Mouse (Mus musculus): Measurements from ENCODE around the gene Nr5a2. TPM values are rescaled to one million over a fixed set of nuclear protein-coding genes. Genes with fewer than 3 reads are reported as not detected.

The Nr5a2 gene
- polyA plus RNA-seq, 1 experiment from 2014 or later = 0.23 TPM

GRCm38 (mm10) chr1:136926026-136926425, 34.2 kb downstream of the Nr5a2 start:
- H3K4me2 ChIP-seq (ENCODE audit: low read length) = no peak overlapping the region
- H3K9me3 ChIP-seq (ENCODE audit: control insufficient read depth, low read length) = no peaks in the 10 kb centered on the region
- no peaks in the 10 kb centered on the region for H3K4me1 ChIP-seq (replicated peaks; ENCODE audit: control insufficient read depth, insufficient read depth, low read length)
- no peak for ATAC-seq
- H3K36me3 ChIP-seq (ENCODE audit: control insufficient read depth, insufficient read depth) = no peaks in the 10 kb centered on the region
- H3K9ac ChIP-seq (replicated peaks; ENCODE audit: low read depth, low read length) = no peak overlapping the region
- H3K4me3 ChIP-seq (replicated peaks; ENCODE audit: low read length) = no peak overlapping the region
- H3K27me3 ChIP-seq (replicated peaks; ENCODE audit: control insufficient read depth, insufficient read depth, low read length) = no peaks in the 10 kb centered on the region
- H3K27ac ChIP-seq (ENCODE audit: low read length) = no peak overlapping the region
- WGBS = 13% methylated on average over 3 of the region's 3 CpGs

GRCm38 (mm10) chr1:136920089-136920488, 40.2 kb downstream of the Nr5a2 start:
- Histone ChIP-seq H3K27me3 (replicated peaks; ENCODE audit: control insufficient read depth, insufficient read depth, low read length) (0 out of 2 replicates have a peak, but pooled peaks cover 2% of the 10 kb centered on the region), H3K27ac (ENCODE audit: low read length) (no peak overlapping the region), H3K9me3 (ENCODE audit: control insufficient read depth, low read length) (no peaks in the 10 kb centered on the region), H3K4me1 (replicated peaks; ENCODE audit: control insufficient read depth, insufficient read depth, low read length) (no peaks in the 10 kb centered on the region), H3K4me3 (replicated peaks; ENCODE audit: low read length) (no peak overlapping the region), H3K9ac (replicated peaks; ENCODE audit: low read depth, low read length) (no peak overlapping the region), H3K36me3 (ENCODE audit: control insufficient read depth, insufficient read depth) (no peaks in the 10 kb centered on the region), H3K4me2 (ENCODE audit: low read length) (no peak overlapping the region)
- ATAC-seq = no peak
- 79% methylated on average over 4 of the region's 4 CpGs for WGBS

- H3K9ac ChIP-seq (replicated peaks; ENCODE audit: low read depth, low read length) = no peak overlapping the region
- no peaks in the 10 kb centered on the region for H3K9me3 ChIP-seq (ENCODE audit: control insufficient read depth, low read length)
- peaks cover 2% of the 10 kb centered on the region; the same call in 1 of the 2 replicates for H3K27me3 ChIP-seq (replicated peaks; ENCODE audit: control insufficient read depth, insufficient read depth, low read length)
- ATAC-seq = no peak
- WGBS = 75% methylated on average over 9 of the region's 9 CpGs
- no peak overlapping the region for H3K27ac ChIP-seq (ENCODE audit: low read length)
- H3K4me2 ChIP-seq (ENCODE audit: low read length) = no peak overlapping the region
- no peaks in the 10 kb centered on the region for H3K36me3 ChIP-seq (ENCODE audit: control insufficient read depth, insufficient read depth)
- H3K4me3 ChIP-seq (replicated peaks; ENCODE audit: low read length) = no peak overlapping the region
- H3K4me1 ChIP-seq (replicated peaks; ENCODE audit: control insufficient read depth, insufficient read depth, low read length) = no peaks in the 10 kb centered on the region
These were observed 41.5 kb downstream of the Nr5a2 start for GRCm38 (mm10) chr1:136918791-136919190.

- no peak overlapping the region for H3K4me2 ChIP-seq (ENCODE audit: low read length)
- no peak overlapping the region for H3K9ac ChIP-seq (replicated peaks; ENCODE audit: low read depth, low read length)
- no peaks in the 10 kb centered on the region for H3K36me3 ChIP-seq (ENCODE audit: control insufficient read depth, insufficient read depth)
- H3K27ac ChIP-seq (ENCODE audit: low read length) = no peak overlapping the region
- H3K9me3 ChIP-seq (ENCODE audit: control insufficient read depth, low read length) = no peaks in the 10 kb centered on the region
- peaks cover 15% of the 10 kb centered on the region for H3K27me3 ChIP-seq (replicated peaks; ENCODE audit: control insufficient read depth, insufficient read depth, low read length)
- no peaks in the 10 kb centered on the region for H3K4me1 ChIP-seq (replicated peaks; ENCODE audit: control insufficient read depth, insufficient read depth, low read length)
- ATAC-seq = no peak
- WGBS = 53% methylated on average over 11 of the region's 11 CpGs
- H3K4me3 ChIP-seq (replicated peaks; ENCODE audit: low read length) = no peak overlapping the region
These were observed 44.8 kb downstream of the Nr5a2 start for GRCm38 (mm10) chr1:136915438-136915837.

GRCm38 (mm10) chr1:136911996-136912395, 48.3 kb downstream of the Nr5a2 start:
- ATAC-seq = no peak
- Histone ChIP-seq H3K36me3 (ENCODE audit: control insufficient read depth, insufficient read depth) (no peaks in the 10 kb centered on the region), H3K27me3 (replicated peaks; ENCODE audit: control insufficient read depth, insufficient read depth, low read length) (peaks cover 15% of the 10 kb centered on the region), H3K27ac (ENCODE audit: low read length) (no peak overlapping the region), H3K4me3 (replicated peaks; ENCODE audit: low read length) (no peak overlapping the region), H3K4me2 (ENCODE audit: low read length) (no peak overlapping the region), H3K4me1 (replicated peaks; ENCODE audit: control insufficient read depth, insufficient read depth, low read length) (no peaks in the 10 kb centered on the region), H3K9me3 (ENCODE audit: control insufficient read depth, low read length) (no peaks in the 10 kb centered on the region), H3K9ac (replicated peaks; ENCODE audit: low read depth, low read length) (no peak overlapping the region)
- WGBS = 92% methylated on average over 10 of the region's 10 CpGs

- peaks cover 17% of the 10 kb centered on the region for H3K27me3 ChIP-seq (replicated peaks; ENCODE audit: control insufficient read depth, insufficient read depth, low read length)
- H3K4me1 ChIP-seq (replicated peaks; ENCODE audit: control insufficient read depth, insufficient read depth, low read length) = no peaks in the 10 kb centered on the region
- no peak for ATAC-seq
- H3K36me3 ChIP-seq (ENCODE audit: control insufficient read depth, insufficient read depth) = no peaks in the 10 kb centered on the region
- no peak overlapping the region for H3K9ac ChIP-seq (replicated peaks; ENCODE audit: low read depth, low read length)
- H3K4me2 ChIP-seq (ENCODE audit: low read length) = no peak overlapping the region
- H3K9me3 ChIP-seq (ENCODE audit: control insufficient read depth, low read length) = no peaks in the 10 kb centered on the region
- WGBS = 84% methylated on average over 2 of the region's 2 CpGs
- H3K4me3 ChIP-seq (replicated peaks; ENCODE audit: low read length) = no peak overlapping the region
- no peak overlapping the region for H3K27ac ChIP-seq (ENCODE audit: low read length)
These were observed 48.7 kb downstream of the Nr5a2 start for GRCm38 (mm10) chr1:136911594-136911860.

- no peaks in the 10 kb centered on the region for H3K36me3 ChIP-seq (ENCODE audit: control insufficient read depth, insufficient read depth)
- ATAC-seq = no peak
- WGBS = 84% methylated on average over 12 of the region's 12 CpGs
- H3K4me3 ChIP-seq (replicated peaks; ENCODE audit: low read length) = no peak overlapping the region
- peaks cover 17% of the 10 kb centered on the region for H3K27me3 ChIP-seq (replicated peaks; ENCODE audit: control insufficient read depth, insufficient read depth, low read length)
- H3K9ac ChIP-seq (replicated peaks; ENCODE audit: low read depth, low read length) = no peak overlapping the region
- H3K27ac ChIP-seq (ENCODE audit: low read length) = no peak overlapping the region
- H3K4me1 ChIP-seq (replicated peaks; ENCODE audit: control insufficient read depth, insufficient read depth, low read length) = no peaks in the 10 kb centered on the region
- no peak overlapping the region for H3K4me2 ChIP-seq (ENCODE audit: low read length)
- no peaks in the 10 kb centered on the region for H3K9me3 ChIP-seq (ENCODE audit: control insufficient read depth, low read length)
These were observed 49.3 kb downstream of the Nr5a2 start for GRCm38 (mm10) chr1:136910741-136911593.

- Histone ChIP-seq H3K4me2 (ENCODE audit: low read length) (no peak overlapping the region), H3K27ac (ENCODE audit: low read length) (no peak overlapping the region), H3K4me3 (replicated peaks; ENCODE audit: low read length) (no peak overlapping the region), H3K36me3 (ENCODE audit: control insufficient read depth, insufficient read depth) (no peaks in the 10 kb centered on the region), H3K9me3 (ENCODE audit: control insufficient read depth, low read length) (no peaks in the 10 kb centered on the region), H3K9ac (replicated peaks; ENCODE audit: low read depth, low read length) (no peak overlapping the region), H3K4me1 (replicated peaks; ENCODE audit: control insufficient read depth, insufficient read depth, low read length) (no peaks in the 10 kb centered on the region), H3K27me3 (replicated peaks; ENCODE audit: control insufficient read depth, insufficient read depth, low read length) (peaks cover 15% of the 10 kb centered on the region)
- 67% methylated on average over 12 of the region's 12 CpGs for WGBS
- ATAC-seq = no peak
These were observed 50.1 kb downstream of the Nr5a2 start for GRCm38 (mm10) chr1:136910144-136910543.

- H3K36me3 ChIP-seq (ENCODE audit: control insufficient read depth, insufficient read depth) = no peaks in the 10 kb centered on the region
- H3K4me1 ChIP-seq (replicated peaks; ENCODE audit: control insufficient read depth, insufficient read depth, low read length) = no peaks in the 10 kb centered on the region
- peaks cover 15% of the 10 kb centered on the region for H3K27me3 ChIP-seq (replicated peaks; ENCODE audit: control insufficient read depth, insufficient read depth, low read length)
- no peak overlapping the region for H3K27ac ChIP-seq (ENCODE audit: low read length)
- no peak overlapping the region for H3K4me2 ChIP-seq (ENCODE audit: low read length)
- no peak overlapping the region for H3K4me3 ChIP-seq (replicated peaks; ENCODE audit: low read length)
- no peak for ATAC-seq
- no peak overlapping the region for H3K9ac ChIP-seq (replicated peaks; ENCODE audit: low read depth, low read length)
- 35% methylated on average over 6 of the region's 6 CpGs for WGBS
- no peaks in the 10 kb centered on the region for H3K9me3 ChIP-seq (ENCODE audit: control insufficient read depth, low read length)
These were observed 50.7 kb downstream of the Nr5a2 start for GRCm38 (mm10) chr1:136909494-136910037.
